Mouse (Mus musculus): ENCODE measurements around the gene March6. TPM values are rescaled to one million over a fixed set of nuclear protein-coding genes. Genes with fewer than 3 reads are reported as not detected.

March6 gene
- polyA plus RNA-seq, 1 experiment from 2014 or later: 40.7 TPM

DNA sequence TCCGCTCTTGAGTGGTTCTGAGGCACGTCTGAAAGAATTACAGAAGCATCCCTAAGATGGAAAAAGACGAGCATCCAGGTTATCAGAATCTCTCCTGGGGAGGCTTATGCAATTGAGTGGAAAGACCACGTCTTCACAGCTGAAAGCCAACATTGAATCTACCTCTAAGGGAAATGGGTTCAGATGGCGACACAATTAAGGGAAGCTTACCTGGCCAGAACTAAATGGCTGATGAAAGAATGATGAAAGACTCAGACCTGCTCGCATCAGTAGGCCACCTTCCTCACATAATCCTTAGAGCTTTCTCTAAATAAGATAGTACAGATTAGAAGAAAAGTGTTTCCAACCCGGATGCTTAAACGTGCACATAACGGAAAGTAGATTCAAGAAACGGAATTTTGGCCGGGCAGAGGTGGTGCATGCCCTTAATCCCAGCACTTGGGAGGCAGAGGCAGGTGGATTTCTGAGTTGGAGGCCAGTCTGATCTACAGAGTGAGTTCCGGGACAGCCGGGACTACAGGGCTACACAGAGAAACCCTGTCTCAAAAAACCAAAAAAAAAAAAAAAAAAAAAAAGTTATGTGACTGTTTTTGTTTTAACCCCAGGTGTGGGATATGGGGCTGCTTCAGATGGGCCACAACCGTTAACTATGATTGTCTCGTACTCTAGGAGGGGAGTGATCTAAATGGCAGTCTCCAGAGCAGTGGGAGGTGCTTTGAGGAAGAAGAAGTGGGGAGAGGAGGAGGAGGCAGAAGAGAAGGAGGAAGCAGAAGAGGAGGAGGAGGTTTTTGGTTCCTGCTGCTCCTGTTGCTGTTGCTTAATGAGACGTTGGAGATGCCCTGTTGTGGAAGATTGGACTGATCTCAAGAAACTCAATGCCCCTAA, 835 bp upstream of the March6 start:
- Histone ChIP-seq H3K4me3 (replicated peaks) (peak overlapping the region; percentile 91), H3K4me2 (peak overlapping the region; percentile 70), H3K9ac (replicated peaks) (peak overlapping the region; percentile 97), H3K27ac (peak overlapping the region; percentile 98), H3K4me1 (replicated peaks) (peaks cover 19% of the 10 kb centered on the region), H3K36me3 (peaks cover 4% of the 10 kb centered on the region; the same call in 1 of the 2 replicates), H3K9me3 (no peaks in the 10 kb centered on the region), H3K27me3 (no peaks in the 10 kb centered on the region)
- WGBS: 28% methylated on average over 16 of the region's 16 CpGs
- 0 out of 2 replicates have a peak, but pooled peaks have one; percentile 1 for ATAC-seq (ENCODE audit: insufficient number of reproducible peaks, insufficient read depth, low FRiP score, low TSS enrichment, low read depth)

- under 1% methylated on average over 56 of the region's 56 CpGs for WGBS
- peaks cover 5% of the 10 kb centered on the region for H3K4me1 ChIP-seq (replicated peaks)
- H3K27me3 ChIP-seq: no peaks in the 10 kb centered on the region
- peak; percentile 32; the same call in 1 of the 2 replicates for ATAC-seq (ENCODE audit: insufficient number of reproducible peaks, insufficient read depth, low FRiP score, low TSS enrichment, low read depth)
- H3K9me3 ChIP-seq: no peaks in the 10 kb centered on the region
- H3K4me3 ChIP-seq (replicated peaks): peak overlapping the region; percentile 91
- peaks cover 4% of the 10 kb centered on the region; the same call in 1 of the 2 replicates for H3K36me3 ChIP-seq
- H3K27ac ChIP-seq: peak overlapping the region; percentile 98
- H3K4me2 ChIP-seq: peak overlapping the region; percentile 70
- H3K9ac ChIP-seq (replicated peaks): peak overlapping the region; percentile 97
Observed at GRCm38 (mm10) chr15:31529811-31530658, 818 bp downstream of the March6 start.

DNA sequence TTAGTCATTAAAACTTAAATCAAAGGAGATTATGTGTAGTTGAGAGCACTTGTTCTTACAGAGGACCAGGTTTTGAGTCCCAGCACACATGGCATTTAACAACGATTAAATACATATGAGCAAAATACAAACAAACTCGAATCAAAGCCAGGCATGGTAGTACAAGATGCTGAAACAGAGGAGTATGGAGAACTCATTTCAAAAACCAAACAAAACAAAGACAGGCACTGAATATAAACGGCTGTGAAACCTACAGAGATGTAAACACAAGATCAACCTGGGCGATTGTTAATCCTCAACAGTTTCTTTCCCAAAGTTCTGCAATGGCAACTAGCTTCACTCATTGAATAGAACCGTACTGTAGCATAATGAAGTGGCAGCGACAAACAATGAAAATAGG, 1.8 kb downstream of the March6 start:
- no peak overlapping the region for H3K27ac ChIP-seq
- peaks cover 4% of the 10 kb centered on the region; the same call in 1 of the 2 replicates for H3K36me3 ChIP-seq
- peak overlapping the region; percentile 91 for H3K4me3 ChIP-seq (replicated peaks)
- peak overlapping the region; percentile 70 for H3K4me2 ChIP-seq
- H3K4me1 ChIP-seq (replicated peaks): peaks cover 5% of the 10 kb centered on the region
- H3K27me3 ChIP-seq: no peaks in the 10 kb centered on the region
- peak overlapping the region; percentile 97; the same call in 1 of the 2 replicates for H3K9ac ChIP-seq (replicated peaks)
- 42% methylated on average over 6 of the region's 6 CpGs for WGBS
- ATAC-seq (ENCODE audit: insufficient number of reproducible peaks, insufficient read depth, low FRiP score, low TSS enrichment, low read depth): no peak
- no peaks in the 10 kb centered on the region for H3K9me3 ChIP-seq

DNA sequence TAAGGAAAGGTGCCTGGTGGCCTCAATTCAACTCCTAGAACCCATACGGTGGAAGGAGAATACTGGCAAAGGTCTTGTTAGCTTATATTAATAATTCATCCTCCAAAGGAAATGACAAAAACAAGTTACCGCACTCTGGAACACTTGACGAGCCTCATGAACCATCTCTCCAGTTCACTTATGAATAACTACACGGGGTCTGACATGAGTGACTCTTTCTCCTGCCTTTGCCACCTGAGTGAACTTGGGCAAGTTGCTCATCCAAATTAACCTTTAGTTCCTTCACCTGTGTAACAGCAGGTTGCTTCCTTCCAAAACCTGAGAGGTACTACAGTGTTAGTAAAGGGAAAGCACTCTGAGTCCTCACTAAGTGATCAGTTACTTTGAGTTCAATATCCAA, 2.4 kb downstream of the March6 start:
- ATAC-seq (ENCODE audit: insufficient number of reproducible peaks, insufficient read depth, low FRiP score, low TSS enrichment, low read depth): no peak
- H3K27me3 ChIP-seq: no peaks in the 10 kb centered on the region
- H3K36me3 ChIP-seq: peaks cover 4% of the 10 kb centered on the region; the same call in 1 of the 2 replicates
- H3K9ac ChIP-seq (replicated peaks): no peak overlapping the region
- no peak overlapping the region for H3K4me3 ChIP-seq (replicated peaks)
- no peak overlapping the region for H3K4me2 ChIP-seq
- H3K27ac ChIP-seq: no peak overlapping the region
- 94% methylated on average over 4 of the region's 4 CpGs for WGBS
- H3K4me1 ChIP-seq (replicated peaks): peaks cover 8% of the 10 kb centered on the region
- H3K9me3 ChIP-seq: no peaks in the 10 kb centered on the region

- H3K4me3 ChIP-seq (replicated peaks): no peak overlapping the region
- peaks cover 4% of the 10 kb centered on the region; the same call in 1 of the 2 replicates for H3K36me3 ChIP-seq
- H3K4me2 ChIP-seq: no peak overlapping the region
- no peak for ATAC-seq (ENCODE audit: insufficient number of reproducible peaks, insufficient read depth, low FRiP score, low TSS enrichment, low read depth)
- H3K9ac ChIP-seq (replicated peaks): no peak overlapping the region
- no peak overlapping the region for H3K27ac ChIP-seq
- WGBS: 84% methylated on average over 1 of the region's 1 CpGs
- no peaks in the 10 kb centered on the region for H3K27me3 ChIP-seq
- H3K9me3 ChIP-seq: no peaks in the 10 kb centered on the region
- H3K4me1 ChIP-seq (replicated peaks): peaks cover 8% of the 10 kb centered on the region
Observed at GRCm38 (mm10) chr15:31526463-31526862, 4.4 kb downstream of the March6 start.

- no peaks in the 10 kb centered on the region for H3K9me3 ChIP-seq
- H3K27me3 ChIP-seq: no peaks in the 10 kb centered on the region
- no peak for ATAC-seq (ENCODE audit: insufficient number of reproducible peaks, insufficient read depth, low FRiP score, low TSS enrichment, low read depth)
- WGBS: 82% methylated on average over 5 of the region's 5 CpGs
- H3K27ac ChIP-seq: no peak overlapping the region
- no peak overlapping the region for H3K9ac ChIP-seq (replicated peaks)
- no peak overlapping the region for H3K4me2 ChIP-seq
- H3K4me1 ChIP-seq (replicated peaks): 0 out of 2 replicates have a peak, but pooled peaks cover 2% of the 10 kb centered on the region
- no peaks in the 10 kb centered on the region for H3K36me3 ChIP-seq
- H3K4me3 ChIP-seq (replicated peaks): no peak overlapping the region
Observed at GRCm38 (mm10) chr15:31519000-31519399, 11.9 kb downstream of the March6 start.

DNA sequence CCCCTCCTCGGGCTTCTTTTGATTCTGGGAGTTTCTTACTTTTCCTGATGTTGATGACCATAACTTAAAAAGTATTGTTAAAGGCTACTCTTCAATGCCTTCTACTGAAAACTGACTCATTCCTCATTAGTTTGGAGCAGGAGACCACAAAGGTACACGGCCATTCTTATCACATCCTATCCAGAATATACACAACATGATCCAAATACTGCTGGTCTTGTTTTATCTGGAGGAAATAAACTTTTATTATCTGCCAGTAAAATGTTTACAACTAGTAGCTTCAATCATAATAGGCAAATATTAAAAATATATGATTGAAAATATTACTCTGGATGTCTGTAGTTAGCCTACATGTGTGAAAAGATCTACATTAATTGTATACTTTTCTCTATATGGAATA, 12.5 kb downstream of the March6 start:
- no peak overlapping the region for H3K4me3 ChIP-seq (replicated peaks)
- H3K9me3 ChIP-seq: no peaks in the 10 kb centered on the region
- H3K4me2 ChIP-seq: no peak overlapping the region
- no peak overlapping the region for H3K27ac ChIP-seq
- ATAC-seq (ENCODE audit: insufficient number of reproducible peaks, insufficient read depth, low FRiP score, low TSS enrichment, low read depth): no peak
- no peak overlapping the region for H3K9ac ChIP-seq (replicated peaks)
- H3K27me3 ChIP-seq: no peaks in the 10 kb centered on the region
- H3K36me3 ChIP-seq: no peaks in the 10 kb centered on the region
- H3K4me1 ChIP-seq (replicated peaks): no peaks in the 10 kb centered on the region
- WGBS: 85% methylated on average over 2 of the region's 2 CpGs

DNA sequence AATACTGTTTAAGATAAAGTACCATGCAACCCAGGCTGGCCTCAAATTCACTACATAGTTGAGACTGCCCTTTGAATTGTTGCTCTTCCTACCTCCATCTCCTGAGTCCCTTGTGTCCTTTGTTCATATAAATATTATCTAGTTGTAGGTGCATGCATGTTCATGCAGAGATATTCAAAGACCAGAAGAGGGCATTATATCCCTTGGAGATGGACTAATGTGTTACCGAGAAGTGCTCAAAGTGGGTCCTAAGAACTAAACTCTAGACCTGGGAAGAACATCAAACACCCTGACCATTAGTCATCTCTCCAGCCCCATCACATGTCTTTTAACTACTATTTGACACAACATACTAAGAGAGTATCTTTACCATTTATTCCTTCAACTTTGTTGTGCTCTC, 13.7 kb downstream of the March6 start:
- Histone ChIP-seq H3K27me3 (no peaks in the 10 kb centered on the region), H3K4me1 (replicated peaks) (no peaks in the 10 kb centered on the region), H3K27ac (no peak overlapping the region), H3K9ac (replicated peaks) (no peak overlapping the region), H3K4me3 (replicated peaks) (no peak overlapping the region), H3K9me3 (no peaks in the 10 kb centered on the region), H3K36me3 (no peaks in the 10 kb centered on the region), H3K4me2 (no peak overlapping the region)
- WGBS: 97% methylated on average over 1 of the region's 1 CpGs
- no peak for ATAC-seq (ENCODE audit: insufficient number of reproducible peaks, insufficient read depth, low FRiP score, low TSS enrichment, low read depth)

- Histone ChIP-seq H3K9me3 (no peaks in the 10 kb centered on the region), H3K36me3 (no peaks in the 10 kb centered on the region), H3K4me3 (replicated peaks) (no peak overlapping the region), H3K27ac (no peak overlapping the region), H3K4me1 (replicated peaks) (no peaks in the 10 kb centered on the region), H3K9ac (replicated peaks) (no peak overlapping the region), H3K4me2 (no peak overlapping the region), H3K27me3 (no peaks in the 10 kb centered on the region)
- no peak for ATAC-seq (ENCODE audit: insufficient number of reproducible peaks, insufficient read depth, low FRiP score, low TSS enrichment, low read depth)
- WGBS: 92% methylated on average over 1 of the region's 1 CpGs
Observed at GRCm38 (mm10) chr15:31511795-31512194, 19.1 kb downstream of the March6 start.

GRCm38 (mm10) chr15:31511406-31511771, 19.5 kb downstream of the March6 start:
- Histone ChIP-seq H3K4me1 (replicated peaks) (no peaks in the 10 kb centered on the region), H3K27me3 (no peaks in the 10 kb centered on the region), H3K4me3 (replicated peaks) (no peak overlapping the region), H3K9me3 (no peaks in the 10 kb centered on the region), H3K9ac (replicated peaks) (no peak overlapping the region), H3K27ac (no peak overlapping the region), H3K36me3 (no peaks in the 10 kb centered on the region), H3K4me2 (no peak overlapping the region)
- no peak for ATAC-seq (ENCODE audit: insufficient number of reproducible peaks, insufficient read depth, low FRiP score, low TSS enrichment, low read depth)

All from limb, embryonic 12.5 days (tissue).